In genomic region chr2:129620881-129621280, GRCm38 (mm10) we compare ENCODE assay signal across 21 mouse cellular contexts. TPM values are rescaled to one million over a fixed set of nuclear protein-coding genes. Genes with fewer than 3 reads are reported as not detected.
DNase-seq lines count a peak whose midpoint lies in the region; ATAC-seq lines count a peak whose summit lies in the region.
"Had no signal": no experiment of that assay in that cellular context is flagged by ENCODE, and none has a peak within 500 bp of the region (broad histone marks: within the 10 kb centered on the region; RNA-seq: fewer than 3 reads in every experiment).

No protein-coding gene starts in this region.

- no peak overlapping the region for H3K27ac ChIP-seq in midbrain, embryonic 11.5 days (ENCODE audit: low read depth, low read length)
- no peak overlapping the region for H3K27ac ChIP-seq in midbrain, embryonic 10.5 days (replicated peaks)
- H3K27ac ChIP-seq: embryonic facial prominence, embryonic 13.5 days; forebrain, embryonic 12.5 days; heart, adult 2 months; heart, embryonic 13.5 days; hindbrain, embryonic 12.5 days had no signal

- no peak overlapping the region for H3K9ac ChIP-seq in midbrain, embryonic 11.5 days (ENCODE audit: low read length)
- H3K9ac ChIP-seq: embryonic facial prominence, embryonic 13.5 days; forebrain, embryonic 12.5 days; heart, embryonic 13.5 days; hindbrain, embryonic 12.5 days had no signal

- no peak overlapping the region for H3K4me3 ChIP-seq in midbrain, embryonic 11.5 days (ENCODE audit: low read depth, low read length)
- H3K4me3 ChIP-seq in midbrain, embryonic 10.5 days = no peak overlapping the region
- H3K4me3 ChIP-seq: embryonic facial prominence, embryonic 13.5 days; forebrain, embryonic 12.5 days; heart, adult 2 months; heart, embryonic 13.5 days; hindbrain, embryonic 12.5 days had no signal

- DNase-seq in cerebellum, adult 11 months = peak; percentile 3
- no peak for DNase-seq in cerebellum, adult 9-10 months
- DNase-seq in cerebellum, postnatal 25 days = peak; percentile 8 to 13
- DNase-seq in cerebellum, adult 8-10 months = no peak
- peak; percentile 0 for DNase-seq in kidney, postnatal 10 days
- DNase-seq in kidney, postnatal 36 days = no peak
- DNase-seq in midbrain, embryonic 11.5 days (ENCODE audit: low spot score, missing footprints) = peak; percentile 57
- no peak for DNase-seq in midbrain, embryonic 10.5 days (ENCODE audit: low spot score)
- DNase-seq: adrenal gland, postnatal 10 days; B cell, adult 2 months; gastrocnemius, postnatal 10 days had no signal

- H3K4me2 ChIP-seq in midbrain, embryonic 11.5 days = no peak overlapping the region
- H3K4me2 ChIP-seq: embryonic facial prominence, embryonic 13.5 days; forebrain, embryonic 12.5 days; heart, embryonic 13.5 days; hindbrain, embryonic 12.5 days had no signal

- 92% methylated on average over 5 of the region's 5 CpGs for WGBS in midbrain, embryonic 11.5 days
- WGBS in midbrain, embryonic 10.5 days = 86% methylated on average over 5 of the region's 5 CpGs

- ATAC-seq in midbrain, embryonic 11.5 days (ENCODE audit: low FRiP score) = no peak
- ATAC-seq: CD4-positive, CD25-positive, alpha-beta regulatory T cell, adult 4 months; forebrain, embryonic 16.5 days; hindbrain, embryonic 16.5 days; inflammation-experienced regulatory T-cells, adult 6 months had no signal

- H3K9me3 ChIP-seq in midbrain, embryonic 11.5 days (ENCODE audit: control insufficient read depth, low read length) = no peaks in the 10 kb centered on the region
- no peaks in the 10 kb centered on the region for H3K9me3 ChIP-seq in midbrain, embryonic 10.5 days (replicated peaks)
- H3K9me3 ChIP-seq: embryonic facial prominence, embryonic 13.5 days; forebrain, embryonic 12.5 days; heart, embryonic 13.5 days; hindbrain, embryonic 12.5 days had no signal

- no peaks in the 10 kb centered on the region for H3K4me1 ChIP-seq in midbrain, embryonic 11.5 days (ENCODE audit: control insufficient read depth, insufficient read depth, low read length)
- peaks cover 12% of the 10 kb centered on the region for H3K4me1 ChIP-seq in midbrain, embryonic 10.5 days
- H3K4me1 ChIP-seq: embryonic facial prominence, embryonic 13.5 days had no signal

- H3K36me3 ChIP-seq in midbrain, embryonic 11.5 days (ENCODE audit: control insufficient read depth, insufficient read depth, low read length) = no peaks in the 10 kb centered on the region
- H3K36me3 ChIP-seq in midbrain, embryonic 10.5 days = peaks cover 20% of the 10 kb centered on the region
- H3K36me3 ChIP-seq: G1E; hindbrain, embryonic 12.5 days had no signal

- H3K27me3 ChIP-seq in midbrain, embryonic 11.5 days (ENCODE audit: control insufficient read depth, insufficient read depth, low read length) = no peaks in the 10 kb centered on the region
- no peaks in the 10 kb centered on the region for H3K27me3 ChIP-seq in midbrain, embryonic 10.5 days (ENCODE audit: low read depth, poor library complexity, severe bottlenecking)
- H3K27me3 ChIP-seq: embryonic facial prominence, embryonic 13.5 days; forebrain, embryonic 12.5 days; heart, embryonic 13.5 days; hindbrain, embryonic 12.5 days had no signal

RNA-seq across cellular contexts. Expression of gene Sirpa, which starts 28.2 kb away (rescaled TPM):
- 16.0 and 17.9 TPM in 2 replicates for polyA plus RNA-seq in midbrain, embryonic 11.5 days (2014; fragmentation: Nextera tagmentation; extraction: Ambion mirVana)
- 15.7 and 16.0 TPM in 2 replicates for polyA plus RNA-seq in midbrain, embryonic 10.5 days (2016; fragmentation: Nextera tagmentation; extraction: Ambion mirVana)
- polyA plus RNA-seq: G1E had no signal

Comparison
In these comparisons a context has a peak if more than half of its experiments do, and no peak if none do; other contexts are left out.
1. DNase-seq: peak in cerebellum, adult 11 months (single experiment), cerebellum, postnatal 25 days (2 of 2), kidney, postnatal 10 days (single experiment) and midbrain, embryonic 11.5 days (single experiment); none in cerebellum, adult 9-10 months (single experiment), cerebellum, adult 8-10 months (single experiment), kidney, postnatal 36 days (0 of 2) and midbrain, embryonic 10.5 days (single experiment).